Mouse (Mus musculus): ENCODE results near the gene Dennd1a. TPM values are rescaled to one million over a fixed set of nuclear protein-coding genes. Genes with fewer than 3 reads are reported as not detected.

Gene Dennd1a
- total RNA-seq, 2 experiments from 2014 or later: 25.3 to 26.2 TPM

- no peak for DNase-seq
- intact Hi-C loops (cut with DNase I): no loop called here
Observed at GRCm38 (mm10) chr2:37791340-37791739, 495.9 kb downstream of the Dennd1a start.

- intact Hi-C loops (cut with DNase I): no loop called here
Observed at GRCm38 (mm10) chr2:37790738-37791137, 496.5 kb downstream of the Dennd1a start.

GRCm38 (mm10) chr2:37789995-37790394 lies 497.2 kb downstream of the Dennd1a start:
- intact Hi-C loops (cut with DNase I): no loop called here
- no peak for DNase-seq

More at GRCm38 (mm10) chr2:37790738-37791137, 496.5 kb downstream of the Dennd1a start:
- DNase-seq: no peak

GRCm38 (mm10) chr2:37789029-37789428 lies 498.2 kb downstream of the Dennd1a start:
- intact Hi-C loops (cut with DNase I): no loop called here
- no peak for DNase-seq

GRCm38 (mm10) chr2:37788176-37788962 lies 498.8 kb downstream of the Dennd1a start:
- intact Hi-C loops (cut with DNase I): no loop called here
- no peak for DNase-seq

GRCm38 (mm10) chr2:37786461-37786860 lies 500.7 kb downstream of the Dennd1a start:
- no peak for DNase-seq
- intact Hi-C loops (cut with DNase I): no loop called here

GRCm38 (mm10) chr2:37784473-37784872 lies 502.7 kb downstream of the Dennd1a start:
- no peak for DNase-seq
- intact Hi-C loops (cut with DNase I): no loop called here

GRCm38 (mm10) chr2:37782002-37782401 lies 505.2 kb downstream of the Dennd1a start:
- DNase-seq: no peak
- intact Hi-C loops (cut with DNase I): no loop called here

GRCm38 (mm10) chr2:37781421-37781820 lies 505.8 kb downstream of the Dennd1a start:
- no peak for DNase-seq
- intact Hi-C loops (cut with DNase I): no loop called here

GRCm38 (mm10) chr2:37780270-37780929 lies 506.8 kb downstream of the Dennd1a start:
- DNase-seq: peak; percentile 42 to 53
- intact Hi-C loops (cut with DNase I): no loop called here

- DNase-seq: no peak
- intact Hi-C loops (cut with DNase I): loop anchor here (10.0 kb wide), 2 partner anchors 263 to 393 kb away; partner anchors contain the start of gene Gpr21
Observed at GRCm38 (mm10) chr2:37777958-37778720, 509.1 kb downstream of the Dennd1a start.

GRCm38 (mm10) chr2:37776611-37777411 lies 510.4 kb downstream of the Dennd1a start:
- no peak for DNase-seq
- intact Hi-C loops (cut with DNase I): loop anchor here (10.0 kb wide), 2 partner anchors 262 to 392 kb away; partner anchors contain the start of gene Gpr21

GRCm38 (mm10) chr2:37776016-37776415 lies 511.2 kb downstream of the Dennd1a start, which contains the start of gene Crb2:
Gene Crb2 (plus strand): TSS chr2:37776249.
- intact Hi-C loops (cut with DNase I): loop anchor here (10.0 kb wide), 2 partner anchors 261 to 391 kb away; partner anchors contain the start of gene Gpr21

GRCm38 (mm10) chr2:37774571-37774970 lies 512.6 kb downstream of the Dennd1a start:
- peak in 1 of 2 experiments; percentile 46 for DNase-seq
- intact Hi-C loops (cut with DNase I): loop anchor here (5.0 to 10.0 kb wide), 4 partner anchors 137 to 390 kb away; partner anchors contain the start of gene Gpr21

More at GRCm38 (mm10) chr2:37776016-37776415, 511.2 kb downstream of the Dennd1a start, which contains the start of gene Crb2:
- no peak for DNase-seq

- intact Hi-C loops (cut with DNase I): loop anchor here (2.0 to 10.0 kb wide), 5 partner anchors 69 to 387 kb away; partner anchors contain the start of genes Gpr21 and Strbp
- peak; percentile 84 to 88 for DNase-seq
Observed at GRCm38 (mm10) chr2:37771618-37772285, 515.4 kb downstream of the Dennd1a start.

GRCm38 (mm10) chr2:37769793-37770192 lies 517.4 kb downstream of the Dennd1a start:
- intact Hi-C loops (cut with DNase I): loop anchor here (2.0 to 10.0 kb wide), 5 partner anchors 67 to 385 kb away; partner anchors contain the start of genes Gpr21 and Strbp
- DNase-seq: no peak

- intact Hi-C loops (cut with DNase I): no loop called here
- no peak for DNase-seq
Observed at GRCm38 (mm10) chr2:37768903-37769302, 518.3 kb downstream of the Dennd1a start.

- intact Hi-C loops (cut with DNase I): no loop called here
- no peak for DNase-seq
Observed at GRCm38 (mm10) chr2:37767739-37768138, 519.5 kb downstream of the Dennd1a start.

GRCm38 (mm10) chr2:37767080-37767547 lies 520.1 kb downstream of the Dennd1a start:
- peak; percentile 37 to 48 for DNase-seq
- intact Hi-C loops (cut with DNase I): no loop called here
